Mouse (Mus musculus): ENCODE data around the gene Rph3al.

GRCm38 (mm10) chr11:75938379-75938906, at the start of gene Rph3al:
- TF ChIP-seq CTCF (IDR thresholded peaks at IDR 0.05; ENCODE audit: insufficient read depth, low read depth, low read length) (no peak), POLR2A (IDR thresholded peaks at IDR 0.05; ENCODE audit: insufficient read depth, low read depth, low read length) (no peak)
